Mouse (Mus musculus) T-cell, adult 2 months (primary cell): ENCODE measurements around the gene Snx18.

ENCODE experiments used
- DNase-seq: peaks from one replicate; pipeline ENCODE4 v3.0.0; 2022; ENCODE audit warnings: low spot score

The Snx18 gene

DNA sequence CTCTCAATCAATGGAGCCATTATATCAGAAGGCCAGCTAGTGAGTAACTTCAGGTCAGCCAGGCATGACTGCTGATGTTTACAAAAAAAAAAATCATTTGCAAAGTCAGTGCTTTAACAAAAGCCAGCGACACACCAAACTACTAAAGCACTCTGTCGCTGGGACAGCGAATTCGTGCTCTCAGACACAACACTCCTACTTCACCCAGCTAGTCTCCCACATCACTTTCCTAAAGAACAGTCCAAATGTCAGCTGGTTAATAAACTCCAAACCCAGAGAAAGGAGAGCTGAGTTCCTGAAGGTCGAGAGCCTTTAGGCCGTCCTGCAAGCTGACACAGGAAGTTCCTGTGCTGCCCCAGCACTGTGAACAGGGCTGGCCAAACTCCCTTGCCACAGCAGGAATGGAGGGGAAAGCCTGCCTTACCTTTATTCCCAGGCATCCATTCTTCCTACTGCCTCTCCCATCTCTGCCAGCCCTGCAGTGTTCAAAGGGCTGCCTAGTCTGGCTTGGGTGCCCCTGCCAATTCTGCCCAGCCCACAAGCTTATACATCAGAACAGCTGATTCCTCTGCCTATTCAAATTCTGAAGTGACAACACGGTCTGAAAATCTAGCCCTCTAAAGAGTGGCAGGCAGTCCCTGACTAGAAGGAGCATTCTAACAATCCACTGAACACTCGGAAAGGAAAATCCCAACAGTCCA, 2.2 kb downstream of the Snx18 start:
- no peak for DNase-seq

DNA sequence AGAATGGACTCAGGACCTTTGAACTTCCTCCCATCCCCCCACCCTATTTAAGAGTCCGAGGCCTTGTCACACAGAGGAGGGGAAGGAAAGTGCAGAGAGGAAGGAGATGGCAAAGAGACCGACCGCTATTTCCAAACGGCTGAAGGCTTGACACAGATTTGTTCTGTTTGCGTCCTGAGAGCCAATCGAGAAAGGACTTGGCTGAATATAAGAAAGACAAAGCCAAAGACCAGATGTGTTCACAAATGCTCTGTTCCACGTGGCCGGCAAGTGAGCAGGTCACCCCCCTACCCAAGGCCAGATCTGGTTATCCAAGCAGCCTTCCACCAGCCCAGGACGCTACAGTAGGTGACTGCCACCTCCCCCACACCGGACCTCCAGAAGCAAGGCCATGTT, 2.8 kb downstream of the Snx18 start:
- DNase-seq, result no peak

DNA sequence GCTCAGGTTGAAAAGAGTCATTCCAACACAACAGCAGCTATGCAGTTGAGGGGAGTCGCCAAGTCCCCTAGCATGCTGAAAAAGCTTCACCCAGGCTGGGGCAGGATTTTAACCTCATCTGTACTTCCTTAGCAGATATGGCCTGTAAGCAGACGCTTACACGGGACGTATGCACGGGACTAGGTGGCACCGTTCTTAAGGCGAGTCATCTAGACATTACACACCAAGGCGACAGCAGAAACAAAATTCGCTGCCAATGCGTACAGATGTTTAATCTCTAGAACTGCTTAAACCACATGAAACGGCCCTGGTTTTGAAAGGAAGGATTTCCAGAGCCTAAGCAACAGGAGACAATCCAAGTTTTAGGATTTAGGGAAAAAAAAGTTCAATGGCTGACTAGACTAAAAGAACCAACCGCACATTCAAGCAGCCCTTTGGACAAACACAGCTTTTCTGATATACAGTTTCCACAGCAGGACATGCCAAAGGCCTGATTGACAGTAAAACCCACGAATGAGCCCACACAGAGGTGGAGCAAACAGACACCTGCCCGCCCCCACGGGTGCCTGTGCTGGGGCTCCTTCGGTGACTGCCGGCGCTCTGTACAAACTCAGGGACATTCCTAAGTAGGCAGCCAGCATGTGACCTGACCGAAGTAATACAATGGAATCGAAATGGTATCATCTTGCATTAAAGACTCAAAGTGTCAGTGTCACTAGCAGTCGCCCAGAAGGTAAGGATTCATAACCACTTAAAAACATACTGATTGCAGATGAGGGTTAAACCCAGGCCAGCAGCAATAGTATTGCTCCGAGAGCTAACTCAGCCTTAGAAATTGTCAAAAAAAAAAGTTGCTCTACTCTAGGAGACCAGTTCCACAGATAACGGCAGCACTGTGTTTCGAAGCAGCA, 3.5 kb downstream of the Snx18 start:
- peak; percentile 87 for DNase-seq

DNA sequence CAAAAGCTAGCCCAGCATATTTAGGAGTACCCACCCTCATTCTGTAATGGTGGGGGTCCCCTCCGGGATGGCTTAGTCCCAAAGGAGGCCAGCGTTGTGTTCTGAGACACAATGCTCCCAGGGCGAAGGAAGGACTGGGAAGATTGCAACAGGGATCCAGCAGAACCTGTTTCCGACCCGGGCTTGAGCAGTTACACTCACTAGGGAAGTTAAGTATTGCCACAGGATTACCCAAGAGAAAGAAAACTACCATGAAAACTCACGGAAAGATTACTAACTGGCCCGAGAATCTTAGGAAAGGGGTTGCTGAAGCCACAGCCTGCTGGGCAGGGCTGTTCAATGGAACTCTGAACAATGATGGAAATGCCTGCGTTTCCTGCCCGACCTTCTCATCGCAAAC, 4.5 kb downstream of the Snx18 start:
- DNase-seq, result no peak

DNA sequence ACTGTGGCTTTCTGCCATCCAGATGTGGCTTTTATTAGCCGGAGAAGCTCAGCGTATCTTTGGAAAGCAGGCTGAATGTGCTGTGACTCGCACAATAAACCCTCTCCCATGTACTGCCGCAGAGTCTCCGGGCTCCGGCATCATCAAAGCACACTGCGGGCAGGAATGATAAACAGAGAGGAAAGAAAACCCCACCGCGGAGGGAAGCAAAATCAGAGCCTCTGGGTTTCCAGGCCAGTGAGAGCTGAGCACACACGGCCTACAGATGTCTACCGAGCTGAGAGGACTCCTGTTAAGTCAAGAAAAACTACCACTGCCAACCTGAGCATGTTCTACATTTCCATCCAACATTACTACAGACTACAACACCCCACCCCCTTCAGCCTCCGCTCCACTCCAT, 5.0 kb downstream of the Snx18 start:
- DNase-seq, result no peak

DNA sequence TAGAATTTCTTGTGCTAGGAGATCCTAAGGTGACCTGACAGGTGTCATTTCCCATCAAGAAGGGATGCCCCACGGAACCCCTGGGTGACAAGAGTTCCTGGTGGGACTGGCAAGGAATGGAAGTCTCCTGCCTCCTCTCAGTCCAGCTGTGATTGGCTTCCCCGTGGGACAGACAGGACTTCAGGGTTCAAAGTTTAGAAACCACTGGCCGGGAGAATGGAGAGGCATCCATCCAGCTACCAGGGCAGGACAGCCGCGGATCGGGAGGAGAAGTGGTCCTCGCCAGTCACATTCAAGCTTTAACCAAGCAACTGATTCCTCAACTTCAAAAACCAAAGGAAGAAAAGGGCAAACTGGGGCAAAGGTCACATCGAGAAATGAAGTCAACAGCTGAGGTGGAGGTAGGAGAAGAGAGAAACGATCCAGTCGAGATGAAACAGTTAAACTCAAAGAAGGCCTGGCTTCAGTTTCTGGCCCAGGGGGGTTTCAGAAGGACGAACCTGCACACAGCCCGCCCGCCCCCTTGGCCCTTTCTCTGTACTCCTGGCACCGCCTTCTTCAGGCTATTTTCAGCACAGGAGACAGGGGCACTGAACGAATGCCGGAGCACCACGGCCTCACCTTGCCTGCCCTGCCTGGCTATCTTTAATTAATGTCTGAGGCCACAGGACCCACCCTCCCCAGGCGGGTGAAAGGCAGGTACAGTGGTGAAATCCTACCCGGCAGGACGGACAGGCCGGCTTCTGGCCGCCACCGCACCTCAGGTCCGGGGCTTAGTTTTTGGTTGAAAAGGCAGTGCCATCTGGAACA, 6.0 kb downstream of the Snx18 start:
- no peak for DNase-seq

DNA sequence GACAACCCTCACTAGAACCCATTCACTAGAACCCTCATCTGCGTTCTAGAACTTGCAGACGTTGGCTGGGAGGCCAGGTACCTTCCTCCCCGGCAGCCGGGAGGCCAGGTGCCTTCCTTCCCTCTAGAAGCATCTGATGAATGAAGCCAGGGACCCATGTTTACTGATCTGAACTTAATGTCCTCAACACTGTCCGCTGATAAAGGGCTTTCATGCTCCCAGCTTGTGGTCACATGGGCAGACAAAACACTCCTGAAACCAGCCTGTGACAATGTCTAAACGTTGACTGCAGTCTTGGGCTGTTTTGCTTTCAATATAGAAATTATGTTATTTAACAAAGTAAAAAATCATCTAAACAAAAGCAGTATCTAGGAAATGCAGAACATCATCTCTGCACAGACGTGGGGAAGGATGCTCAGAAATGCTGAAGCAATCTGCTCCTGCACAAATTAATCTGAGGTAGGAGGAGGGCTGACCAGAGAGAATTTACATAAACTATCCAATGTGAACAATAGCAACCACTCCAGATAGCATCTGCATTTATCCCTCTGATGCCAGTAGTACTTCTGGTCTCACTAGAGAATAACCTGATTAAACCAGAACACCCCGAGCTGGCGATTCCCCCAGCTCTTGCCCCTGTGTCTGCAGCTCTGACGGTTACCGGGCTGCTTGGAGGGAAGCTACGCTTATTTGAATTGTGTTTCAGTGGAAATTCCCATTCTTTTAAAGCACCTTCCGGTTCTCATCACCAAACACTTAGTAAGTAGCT, 7.4 kb downstream of the Snx18 start:
- DNase-seq, result no peak

DNA sequence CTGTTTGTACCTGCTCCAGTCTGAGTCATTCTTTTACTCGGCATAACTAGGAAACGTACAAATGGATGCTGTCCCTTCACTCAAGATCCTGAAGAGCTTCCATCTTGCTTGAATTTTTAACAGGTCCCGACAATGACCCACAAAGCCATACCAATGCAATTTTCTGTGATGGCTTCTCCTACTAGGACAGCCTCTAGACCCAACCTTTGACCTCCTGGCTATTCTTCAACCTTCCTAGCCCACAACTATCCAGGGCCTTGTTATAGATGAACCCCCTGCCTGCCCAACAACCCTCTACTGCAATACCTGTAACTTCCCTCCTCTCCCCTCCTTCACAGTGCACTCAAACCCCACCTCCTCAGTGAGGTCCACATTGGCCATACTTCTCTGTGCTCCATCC, 8.9 kb downstream of the Snx18 start:
- no peak for DNase-seq

DNA sequence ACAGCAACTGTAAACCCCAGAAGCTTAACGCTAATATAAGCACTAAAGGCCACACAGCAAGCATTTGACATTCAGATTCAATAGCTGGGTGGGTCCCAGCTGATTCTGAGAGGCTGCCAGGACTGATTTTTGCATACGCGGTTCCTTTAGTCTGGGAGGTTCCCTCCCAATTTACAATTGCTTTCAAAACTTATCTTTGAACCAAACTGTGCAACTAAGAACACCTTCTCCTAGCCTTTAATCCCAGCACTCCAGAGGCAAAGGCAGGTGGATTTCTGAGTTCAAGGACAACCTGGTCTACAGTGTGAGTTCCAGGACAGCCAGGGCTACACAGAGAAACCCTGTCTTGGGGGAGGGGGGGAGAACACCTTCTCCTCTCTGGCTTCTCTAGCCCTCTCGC, 10.5 kb downstream of the Snx18 start:
- no peak for DNase-seq

DNA sequence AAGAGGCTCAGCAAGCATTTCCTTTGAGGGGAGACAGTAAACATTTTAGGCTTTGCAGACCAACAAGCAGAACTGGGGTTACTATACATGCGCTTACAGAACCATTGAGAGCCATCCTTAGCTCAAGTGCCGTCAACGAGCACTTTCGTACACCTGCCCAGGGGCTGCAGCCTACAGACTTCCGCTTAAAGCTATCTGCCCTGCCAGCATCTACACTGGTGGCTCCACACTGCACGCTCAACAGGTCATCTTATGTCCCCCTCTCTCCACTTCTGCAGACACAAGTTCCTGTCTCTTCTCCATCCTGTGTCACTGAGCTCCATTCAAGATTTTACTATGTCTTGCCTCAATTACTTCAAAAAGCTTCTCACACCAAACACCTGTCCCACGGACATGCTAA, 11.0 kb downstream of the Snx18 start:
- DNase-seq, result no peak

DNA sequence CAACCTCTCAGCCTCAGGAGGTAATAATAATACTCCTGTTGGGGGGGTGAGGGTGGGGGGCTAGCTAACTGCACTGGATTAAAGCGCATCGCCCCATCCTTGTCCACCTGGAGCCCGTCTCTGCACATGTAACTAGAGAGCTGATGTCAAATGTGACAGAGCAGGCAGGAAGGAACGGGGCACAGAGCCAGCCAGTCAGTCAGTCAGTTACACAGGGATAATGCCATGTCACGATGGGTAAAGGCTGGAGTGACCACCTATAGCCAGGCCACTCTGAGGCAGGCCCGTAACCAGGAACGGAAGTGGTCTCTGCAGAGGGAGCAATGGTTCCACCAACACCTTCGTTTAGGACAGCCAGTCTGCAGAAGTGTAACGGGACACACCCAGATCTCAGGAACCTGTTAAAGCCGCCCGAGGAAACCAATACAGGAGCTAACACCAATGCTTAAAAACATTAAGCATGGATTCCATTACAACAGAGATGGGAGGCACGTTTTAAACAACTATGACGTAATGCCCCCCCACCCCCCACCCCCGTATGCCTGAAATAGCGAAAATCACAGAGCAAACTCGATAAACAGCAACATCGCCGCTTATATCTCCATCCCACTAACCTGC, 11.5 kb downstream of the Snx18 start:
- DNase-seq, result no peak

DNA sequence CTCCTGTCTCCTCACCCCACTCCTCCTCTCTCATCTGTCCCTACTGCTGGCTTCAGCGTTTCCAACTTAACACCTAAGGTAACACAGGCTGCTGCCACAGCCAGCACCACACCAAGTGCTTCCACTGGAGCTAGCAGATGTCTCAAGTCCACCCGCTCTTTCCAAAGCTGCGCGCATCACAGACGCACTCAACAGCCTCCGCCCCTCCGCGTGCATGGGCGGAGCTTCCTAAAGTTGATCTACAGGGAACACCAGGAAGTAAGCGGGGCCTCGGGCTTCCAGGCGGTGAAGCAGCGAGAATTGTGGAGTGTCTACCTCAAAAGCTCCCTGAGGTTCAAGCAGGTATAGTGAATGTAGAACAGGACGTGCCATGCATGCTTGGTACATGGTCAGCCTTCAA, 12.2 kb downstream of the Snx18 start:
- no peak for DNase-seq

DNA sequence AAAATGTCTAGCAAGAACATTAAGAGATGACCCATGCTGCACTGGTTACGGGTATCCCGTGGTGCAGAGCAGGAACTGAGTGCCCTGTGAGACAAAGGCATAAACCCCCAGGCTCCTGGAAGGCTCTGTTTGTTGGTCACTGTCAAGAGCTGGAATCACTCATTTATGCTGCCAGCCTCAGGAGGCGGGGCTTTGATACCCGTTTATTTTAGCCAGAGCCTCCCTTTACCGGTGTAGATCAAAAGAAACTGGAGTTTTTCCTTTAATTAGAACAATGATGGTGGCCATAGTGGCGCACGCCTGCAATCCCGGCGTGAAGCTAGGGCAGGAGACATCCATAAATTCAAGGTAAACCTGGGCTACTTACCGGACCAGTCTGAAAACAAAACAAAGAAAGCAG, 12.7 kb downstream of the Snx18 start:
- no peak for DNase-seq

DNA sequence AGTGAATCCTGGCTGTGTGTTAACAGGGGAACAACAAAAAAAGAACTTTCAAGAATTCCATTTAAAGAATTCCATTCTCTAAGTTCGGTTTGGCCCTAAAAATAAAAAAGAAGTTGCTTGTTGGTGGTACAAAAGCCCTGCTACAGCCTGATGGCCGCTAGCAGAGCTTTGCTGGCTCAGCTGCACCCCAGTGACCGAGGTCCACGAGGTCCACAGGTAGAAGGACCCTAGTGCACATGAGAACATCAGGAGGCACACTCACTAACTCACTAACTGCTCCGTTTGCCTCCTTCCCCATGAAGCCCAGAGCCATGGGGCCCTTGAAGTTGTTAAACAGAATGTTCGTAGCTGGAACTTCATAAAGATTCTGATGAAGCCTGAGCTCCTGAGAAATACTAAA, 14.0 kb downstream of the Snx18 start:
- DNase-seq, result no peak

DNA sequence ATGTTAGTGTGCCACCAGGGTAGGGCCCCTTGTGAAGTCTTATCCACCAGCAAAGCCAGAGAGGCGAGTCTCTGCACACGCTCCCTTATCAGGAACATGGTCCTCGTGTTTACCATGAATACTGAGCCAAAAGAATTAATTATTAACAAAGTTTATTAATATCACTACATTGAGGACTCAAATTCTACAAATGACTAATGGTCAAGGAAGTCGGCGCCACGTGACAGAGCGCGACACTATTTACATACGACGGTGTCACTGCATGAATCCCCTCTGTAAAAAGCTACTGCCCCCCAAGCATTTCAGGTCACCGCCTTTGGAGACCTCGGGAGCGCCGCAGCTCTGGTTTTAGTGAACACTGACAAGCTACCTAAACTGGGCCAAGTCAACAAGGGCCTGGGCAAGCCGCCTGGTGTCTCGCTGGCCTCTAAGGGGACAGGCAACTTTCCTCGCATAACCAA, 15.5 kb downstream of the Snx18 start:
- no peak for DNase-seq

DNA sequence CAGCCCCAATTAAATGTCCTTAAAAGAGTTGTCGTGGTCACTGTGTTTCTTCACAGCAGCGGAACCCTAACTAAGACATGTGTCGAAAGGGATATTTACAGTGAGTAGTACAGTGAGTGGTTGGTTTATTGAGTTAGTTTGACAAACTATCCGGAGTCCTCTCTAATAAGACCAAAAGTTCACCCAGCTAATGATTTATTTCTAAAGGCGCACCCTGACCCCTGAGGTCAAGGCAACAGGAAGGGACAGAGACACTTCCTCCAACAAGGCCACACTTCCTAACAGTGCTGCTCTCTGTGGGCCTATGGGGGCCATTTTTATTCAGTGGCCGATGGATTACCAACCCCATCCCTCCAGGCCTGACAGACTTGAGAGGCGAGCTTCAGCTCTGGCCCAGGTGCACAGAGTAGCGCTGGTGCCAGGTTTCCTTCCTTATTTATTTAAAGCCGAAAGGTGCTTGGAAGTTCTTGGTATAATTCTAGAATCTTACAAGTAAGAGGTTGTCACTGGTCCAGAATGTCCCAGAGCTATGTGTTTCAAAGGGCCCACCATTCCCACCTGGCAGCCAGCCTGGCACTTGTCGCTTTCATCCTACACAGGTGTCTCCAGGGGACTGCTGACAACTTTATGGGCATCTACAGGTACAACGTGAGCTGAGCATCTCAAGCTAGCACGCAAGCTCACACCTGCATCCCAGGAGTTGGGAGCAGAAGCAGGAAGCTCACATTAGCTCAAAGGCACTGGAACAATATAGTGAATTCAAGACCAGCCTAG, 16.3 kb downstream of the Snx18 start:
- DNase-seq, result no peak

DNA sequence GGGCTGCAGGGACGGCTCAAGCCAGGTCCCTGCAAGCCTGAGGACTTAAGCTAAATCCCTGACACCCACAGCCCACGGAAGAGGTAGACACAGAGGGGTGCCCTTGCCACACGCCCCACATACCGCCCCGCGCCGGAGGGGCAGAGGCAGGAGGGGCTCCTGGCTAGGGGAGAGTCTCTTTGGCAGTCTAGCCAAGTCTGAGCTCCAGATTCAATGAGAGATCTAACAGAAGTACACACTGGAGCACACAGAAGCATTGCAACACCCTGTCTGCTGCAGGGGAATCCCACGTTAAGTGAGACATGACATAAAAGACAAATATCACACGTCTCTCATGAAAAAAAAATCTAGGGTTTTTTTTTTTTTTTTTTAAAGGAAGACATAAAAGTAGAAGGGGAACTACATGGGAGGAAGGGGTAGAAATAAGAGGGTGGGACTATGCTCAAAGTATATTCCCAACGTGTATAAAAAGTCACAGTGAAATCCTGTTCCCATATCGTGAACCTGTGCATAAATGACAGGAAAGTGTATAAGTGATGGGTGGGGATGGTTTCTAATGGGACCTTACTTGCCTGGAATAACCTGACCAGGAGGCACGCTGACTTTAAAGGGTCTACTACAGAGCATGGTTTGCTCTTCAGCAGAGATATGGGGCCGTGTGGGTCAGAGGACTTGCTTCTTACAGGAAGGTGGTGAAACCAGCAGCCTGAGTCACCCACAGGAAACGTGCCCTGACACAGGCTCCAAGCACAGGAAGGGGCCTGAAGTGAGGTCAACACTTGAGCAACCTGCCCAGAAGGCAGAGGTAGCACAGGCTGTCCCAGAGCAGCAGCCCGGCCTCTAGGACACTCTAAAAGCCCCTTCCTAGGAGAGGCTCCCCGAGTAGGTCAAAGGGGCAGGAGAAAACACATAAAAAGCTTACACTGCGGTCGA, 17.6 kb downstream of the Snx18 start:
- peak; percentile 34 for DNase-seq

DNA sequence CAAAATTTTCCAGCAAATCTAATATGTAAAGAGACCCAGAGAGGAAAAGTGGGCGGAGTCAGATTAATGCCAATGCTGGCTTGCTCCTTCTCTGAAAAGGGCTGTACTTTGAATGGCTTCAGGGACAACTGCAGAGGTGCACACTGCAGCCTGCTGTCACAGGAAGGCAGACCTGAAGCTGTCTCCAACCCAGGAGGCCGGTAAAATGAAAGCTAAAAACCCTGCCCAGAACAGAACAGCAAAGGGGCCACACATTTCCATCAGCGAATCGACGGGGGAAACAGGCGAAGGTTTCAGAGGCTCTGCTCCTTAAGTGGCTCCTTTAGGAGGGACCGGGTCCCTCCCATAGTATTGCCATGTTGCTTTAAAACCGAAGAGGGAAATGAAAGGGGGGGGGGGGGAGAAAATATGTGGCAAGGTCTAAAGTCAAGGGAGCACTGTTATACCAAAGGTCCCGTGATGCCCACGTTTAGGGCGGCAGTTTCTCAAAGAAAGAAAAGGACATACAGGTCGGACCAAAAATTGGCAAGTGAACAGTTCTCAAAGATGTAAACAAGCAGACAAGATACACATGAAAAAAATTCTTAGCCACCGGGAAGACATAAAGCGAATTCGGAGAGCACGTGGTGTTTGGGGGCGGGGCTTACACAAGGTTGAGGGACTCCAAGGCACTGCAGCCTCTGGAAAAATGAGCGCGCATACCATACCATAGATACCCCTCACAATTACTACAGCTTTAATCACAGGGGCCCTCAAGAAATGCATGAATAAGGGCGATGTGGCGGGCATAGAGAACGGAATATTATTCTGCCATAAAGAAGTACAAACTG, 18.4 kb downstream of the Snx18 start:
- DNase-seq, result no peak

DNA sequence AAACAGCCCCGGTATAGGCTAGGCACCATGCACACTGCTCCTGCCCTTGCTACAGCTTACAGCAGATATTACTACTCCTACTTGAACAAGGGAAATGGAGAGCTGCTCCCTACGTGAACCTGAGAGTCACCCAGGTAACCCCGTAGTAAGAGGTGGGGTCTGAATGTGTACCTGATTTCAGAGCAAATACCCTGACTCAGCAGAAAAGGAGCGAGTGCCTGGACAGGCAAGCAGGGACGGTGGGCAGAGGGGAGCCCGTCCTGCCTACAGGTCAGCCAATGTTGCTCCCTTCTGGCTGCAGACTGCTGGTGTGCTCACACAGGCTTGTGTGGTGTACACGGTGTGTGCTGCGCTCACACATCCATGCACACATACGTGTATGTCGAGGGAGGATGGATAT, 20.7 kb downstream of the Snx18 start:
- DNase-seq, result no peak
